Mouse (Mus musculus): ENCODE measurements around the gene Stoml1. TPM values are rescaled to one million over a fixed set of nuclear protein-coding genes. Genes with fewer than 3 reads are reported as not detected.
"Not testable (repeated sequence)": the region's sequence is repeated elsewhere in the genome, so short reads cannot be mapped to it uniquely, and the experiment has no call there.

Stoml1 gene
- total RNA-seq, 4 experiments from 2014 or later: 65.6 to 69.4 (median 67.4) TPM

DNA sequence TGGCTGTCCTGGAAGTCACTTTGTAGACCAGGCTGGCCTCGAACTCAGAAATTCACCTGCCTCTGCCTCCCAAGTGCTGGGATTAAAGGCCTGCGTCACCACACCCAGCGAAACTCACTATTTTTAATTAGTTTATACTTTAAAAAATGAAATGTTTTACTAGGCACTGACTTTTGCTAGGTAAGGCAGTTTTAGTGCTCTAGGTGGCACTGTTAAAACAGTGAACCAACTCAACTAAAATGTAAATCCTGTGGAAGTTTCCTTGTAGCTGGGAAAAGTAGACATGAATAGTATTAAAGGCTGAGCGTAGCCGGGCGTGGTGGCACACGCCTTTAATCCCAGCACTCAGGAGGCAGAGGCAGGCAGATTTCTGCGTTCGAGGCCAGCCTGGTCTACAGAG lies 18.6 kb downstream of the Stoml1 start:
- not testable (repeated sequence) for DNase-seq (ENCODE audit: low spot score in 2 of 2)

DNA sequence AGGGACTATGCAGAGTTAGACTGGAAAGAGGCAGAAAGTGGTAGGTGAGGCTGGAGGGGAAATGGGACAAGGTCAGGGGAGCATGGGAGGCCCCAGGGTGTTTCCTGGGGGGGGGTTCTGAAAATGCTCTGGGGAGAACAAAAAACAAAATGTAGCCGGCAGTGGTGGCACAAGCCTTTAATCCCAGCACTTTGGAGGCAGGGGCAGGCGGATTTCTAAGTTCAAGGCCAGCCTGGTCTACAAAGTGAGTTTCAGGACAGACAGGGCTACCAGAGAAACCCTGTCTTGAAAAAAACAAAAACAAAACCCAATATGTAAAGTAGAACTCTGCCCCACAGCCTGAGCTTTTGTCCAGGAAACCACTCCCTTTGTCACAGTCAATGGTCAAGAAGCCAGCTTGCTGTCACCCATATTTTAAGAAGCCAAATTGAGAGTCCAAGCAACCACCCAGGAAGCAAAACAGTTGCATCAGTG lies 19.1 kb downstream of the Stoml1 start:
- no peak for DNase-seq (ENCODE audit: low spot score in 2 of 2)

DNA sequence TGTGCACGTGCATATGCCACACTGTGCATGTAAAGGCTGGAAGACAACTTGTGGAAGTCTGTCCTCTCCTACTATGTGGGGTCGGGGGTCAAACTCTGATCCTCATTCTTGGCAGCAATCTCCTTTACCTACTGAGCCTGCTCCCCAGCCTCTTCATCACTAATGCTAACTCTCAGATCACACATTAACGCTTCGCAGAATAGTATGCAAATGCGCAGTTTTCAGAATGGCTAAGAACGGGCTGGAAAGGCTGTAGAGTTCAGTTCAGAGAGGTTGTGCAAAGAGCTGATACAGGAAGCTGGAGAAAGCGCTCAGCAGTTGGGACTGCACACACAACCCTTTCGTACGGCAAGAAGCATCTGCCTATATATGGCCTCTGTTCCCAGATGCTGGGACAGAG lies 19.9 kb downstream of the Stoml1 start:
- DNase-seq (ENCODE audit: low spot score in 2 of 2): no peak

DNA sequence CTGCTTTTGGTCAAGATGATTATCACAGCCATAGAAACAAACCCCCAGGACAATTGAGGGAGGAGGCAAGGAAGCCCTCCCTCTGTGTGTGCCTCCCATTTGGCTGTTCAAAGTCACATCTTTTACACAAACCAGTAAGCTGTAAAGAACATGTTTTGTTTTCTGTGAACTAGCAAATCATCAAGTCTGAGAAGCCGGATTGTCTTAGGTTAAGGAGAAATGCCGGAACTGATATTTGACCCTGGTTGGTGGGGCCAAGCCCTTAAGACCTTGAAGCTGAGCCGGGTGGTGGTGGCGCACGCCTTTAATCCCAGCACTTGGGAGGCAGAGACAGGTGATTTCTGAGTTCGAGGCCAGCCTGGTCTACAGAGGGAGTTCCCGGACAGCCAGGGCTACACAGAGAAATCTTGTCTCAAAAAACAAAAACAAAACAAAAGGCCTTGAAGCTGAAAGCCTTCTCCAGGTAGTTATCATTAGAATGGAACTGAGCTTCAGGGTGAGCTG lies 21.2 kb downstream of the Stoml1 start:
- no peak for DNase-seq (ENCODE audit: low spot score in 2 of 2)

DNA sequence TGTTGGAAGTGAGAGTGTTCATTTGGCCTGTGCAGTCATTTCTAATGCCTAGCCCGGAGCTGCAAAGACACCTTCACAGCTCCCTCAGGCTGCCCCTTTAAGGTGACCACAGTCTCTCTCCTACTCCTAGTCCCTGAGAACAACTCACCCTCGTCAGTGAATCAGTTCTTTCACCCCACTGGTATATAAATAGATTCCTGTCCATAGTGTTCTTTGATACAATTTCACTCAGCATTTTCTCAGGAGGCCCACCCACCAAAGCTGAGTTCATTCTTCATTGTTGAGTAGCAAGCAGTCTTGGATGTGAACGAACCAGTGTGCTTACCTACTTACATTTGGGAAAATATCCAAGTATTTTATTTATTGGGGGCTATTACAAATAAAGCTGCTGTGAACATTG lies 21.7 kb downstream of the Stoml1 start:
- DNase-seq (ENCODE audit: low spot score in 2 of 2): no peak

DNA sequence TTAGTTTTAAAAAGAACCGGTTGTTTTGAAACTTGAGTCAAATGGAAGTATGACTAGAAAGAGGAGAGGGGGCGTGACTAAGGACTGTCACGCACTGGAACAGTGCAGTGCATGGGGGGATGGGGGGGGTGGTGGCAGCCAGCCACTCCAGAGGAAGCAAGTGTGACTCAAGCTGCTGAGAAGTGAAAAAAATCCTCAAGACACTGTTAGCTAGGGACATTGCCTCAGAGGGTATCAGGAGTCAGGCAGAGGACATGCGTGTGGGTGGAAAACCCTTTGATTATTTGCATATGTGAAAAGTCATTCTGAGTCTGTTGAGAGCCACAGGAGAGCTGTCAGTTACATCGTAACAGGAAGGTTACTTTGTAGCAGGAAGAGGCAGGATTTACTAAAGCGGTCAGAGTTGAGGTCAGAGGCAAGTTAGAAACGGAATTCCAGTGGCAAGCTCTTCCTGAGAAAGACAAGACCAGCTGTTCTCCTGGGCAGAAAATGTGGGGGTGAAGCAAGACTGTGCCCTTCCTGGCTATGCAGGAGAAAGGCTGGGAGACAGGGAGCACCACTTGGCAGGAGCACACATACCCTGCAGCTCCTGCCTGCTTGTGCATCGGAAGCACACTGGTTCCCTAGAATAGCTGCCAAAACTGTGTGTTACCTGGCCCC lies 22.3 kb downstream of the Stoml1 start:
- DNase-seq (ENCODE audit: low spot score in 2 of 2): no peak

DNA sequence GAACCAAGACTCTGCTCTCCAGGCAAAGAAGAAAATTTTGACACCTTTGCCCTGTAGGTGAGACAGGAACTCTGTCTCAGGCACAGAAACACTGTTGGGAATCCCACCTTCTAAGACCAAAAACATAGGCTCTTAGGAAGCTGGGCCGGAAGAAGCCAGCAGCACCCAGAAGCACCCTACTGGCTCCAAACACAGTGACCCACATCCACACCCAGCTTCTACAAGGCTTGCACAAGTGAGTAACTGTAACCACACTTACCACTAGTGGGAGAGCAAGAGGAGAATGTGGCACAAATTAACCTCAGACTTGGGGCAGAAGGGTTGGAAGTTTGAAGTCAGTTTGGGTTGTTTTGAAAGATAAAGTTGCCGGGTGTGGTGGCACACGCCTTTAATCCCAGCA lies 22.8 kb downstream of the Stoml1 start:
- no peak for DNase-seq (ENCODE audit: low spot score in 2 of 2)

DNA sequence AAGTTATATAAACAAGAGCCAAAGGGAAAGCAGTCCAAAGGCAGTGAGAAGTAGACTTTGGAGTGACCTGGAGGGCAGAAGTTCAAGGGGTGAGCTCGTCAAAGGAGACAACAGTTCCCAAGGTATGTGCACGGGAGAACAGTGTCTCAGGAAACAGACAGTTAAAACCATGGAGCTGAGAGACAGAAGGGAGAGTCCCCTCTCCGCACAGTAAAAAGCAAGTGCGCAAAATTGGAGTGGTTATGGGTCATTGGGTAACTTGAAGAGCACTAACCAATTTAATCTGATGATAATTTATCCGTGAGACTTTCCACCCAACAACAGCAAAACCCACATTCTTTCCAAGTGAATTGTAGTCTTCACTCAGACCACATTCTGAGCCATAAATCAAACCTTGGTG lies 23.4 kb downstream of the Stoml1 start:
- no peak for DNase-seq (ENCODE audit: low spot score in 2 of 2)

DNA sequence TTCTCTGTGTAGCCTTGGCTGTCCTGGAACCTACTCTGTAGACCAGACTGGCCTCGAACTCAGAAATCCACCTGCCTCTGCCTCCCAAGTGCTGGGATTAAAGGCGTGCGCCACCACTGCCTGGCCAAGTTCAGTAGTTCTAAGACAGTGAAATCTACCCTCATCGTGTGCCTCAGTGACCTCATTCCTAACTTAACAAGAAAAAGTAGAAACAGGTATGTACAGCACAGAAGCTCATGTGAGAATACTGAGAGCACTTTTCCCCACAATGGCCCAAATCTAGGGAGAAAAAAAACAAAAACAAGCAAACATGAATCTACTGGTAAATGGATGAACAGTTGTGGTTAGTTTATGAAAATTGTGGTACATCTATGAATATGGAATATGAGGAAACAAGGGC lies 25.3 kb downstream of the Stoml1 start:
- DNase-seq (ENCODE audit: low spot score in 2 of 2): no peak

DNA sequence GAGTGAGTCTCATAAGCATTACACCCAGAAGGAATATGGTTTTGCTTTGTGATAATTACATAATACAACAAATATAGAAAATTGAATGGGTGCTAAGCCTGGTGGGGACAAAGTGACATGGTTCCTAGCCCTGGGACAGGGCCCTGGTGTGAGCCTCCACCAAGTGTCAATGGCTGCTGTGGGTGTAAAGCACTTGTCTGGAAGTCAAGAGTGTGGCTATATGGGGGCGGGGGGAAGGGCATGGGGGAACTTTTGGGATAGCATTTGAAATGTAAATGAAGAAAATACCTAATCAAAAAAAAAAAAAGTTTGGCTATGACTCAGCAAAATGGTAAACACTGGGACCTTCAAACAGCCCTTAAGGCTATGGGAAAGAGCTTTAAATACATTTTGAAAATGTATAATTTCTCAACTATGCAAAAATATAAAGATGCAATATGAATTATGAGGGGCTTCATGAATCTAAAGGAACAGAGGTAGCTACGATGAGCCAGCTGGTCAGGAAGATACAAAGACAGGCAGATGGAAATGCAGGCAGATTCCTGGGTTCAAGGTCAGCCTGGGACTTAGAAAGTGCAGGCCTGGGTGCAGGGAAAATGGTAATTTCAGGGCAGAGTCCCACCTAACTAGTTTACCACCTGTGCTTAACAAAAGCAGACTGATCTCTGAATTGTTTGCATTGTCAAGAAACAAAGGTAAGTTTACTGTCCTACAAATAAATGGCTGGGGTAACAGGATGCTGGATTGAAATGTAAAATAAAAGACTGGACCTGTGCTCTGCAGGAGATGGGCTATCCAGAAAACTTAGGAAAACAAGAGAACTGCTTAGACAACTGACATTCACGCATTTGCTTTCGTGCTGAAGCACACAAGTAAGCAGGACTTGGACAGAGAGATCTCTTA lies 26.1 kb downstream of the Stoml1 start:
- no peak for DNase-seq (ENCODE audit: low spot score in 2 of 2)

DNA sequence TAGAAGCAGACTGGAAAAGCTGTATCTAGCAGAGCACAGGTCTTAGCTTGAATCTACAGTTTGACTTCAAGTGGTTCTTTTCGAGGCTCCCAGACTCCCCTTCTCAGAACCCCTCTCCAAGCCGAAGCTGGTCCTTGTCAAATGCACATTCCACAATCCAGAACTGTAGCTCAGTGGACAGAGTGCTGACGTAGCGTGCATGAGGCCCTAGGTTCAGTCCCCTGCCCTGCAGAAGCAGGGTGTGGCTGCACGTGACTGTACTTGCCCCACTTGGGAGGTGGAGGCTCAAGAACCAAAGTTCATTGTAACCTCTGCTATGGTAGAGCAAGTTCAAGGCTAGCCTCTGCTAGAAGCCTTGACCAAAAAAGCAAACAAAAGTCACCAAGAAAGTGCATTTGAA lies 26.8 kb downstream of the Stoml1 start:
- DNase-seq (ENCODE audit: low spot score in 2 of 2): no peak

DNA sequence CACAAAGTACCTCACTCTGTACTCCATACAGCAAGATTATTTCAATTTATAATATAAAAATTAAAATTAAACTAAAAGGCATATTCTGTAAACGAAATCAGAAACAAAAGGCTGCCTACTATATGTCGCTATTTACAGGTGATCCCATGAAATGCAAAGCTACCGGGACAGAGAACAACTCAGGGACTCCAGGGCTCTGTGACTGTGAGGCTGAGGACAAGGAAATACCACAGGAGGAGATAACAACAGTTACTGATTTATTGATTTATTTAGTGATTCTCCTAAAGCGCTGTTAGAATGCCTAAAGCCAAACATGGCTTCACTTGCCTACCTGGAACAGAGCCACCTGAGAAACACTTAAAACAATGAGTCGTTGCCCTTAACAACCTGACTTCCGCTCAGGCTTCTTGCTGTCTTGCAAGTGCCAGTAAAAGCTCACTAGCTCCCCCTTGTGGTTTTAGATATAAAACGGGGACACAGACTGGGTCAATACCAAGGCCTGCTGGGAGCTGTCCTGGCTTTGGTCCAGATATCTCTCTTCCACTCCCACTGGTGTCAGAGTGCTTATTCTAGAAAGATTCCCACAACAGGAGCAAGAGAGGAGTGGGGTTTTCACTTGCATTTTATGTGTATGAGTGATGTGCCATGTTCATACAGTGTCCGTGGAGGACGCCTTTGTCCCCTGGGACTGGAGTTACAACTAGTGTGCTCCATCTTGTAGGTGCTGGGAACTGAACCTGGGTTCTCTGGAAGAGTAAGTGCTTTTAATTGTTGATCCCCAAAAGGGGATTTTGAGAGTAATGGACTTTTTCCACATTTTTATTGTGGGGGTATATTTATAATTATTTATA lies 27.5 kb downstream of the Stoml1 start:
- DNase-seq (ENCODE audit: low spot score in 2 of 2): peak in 1 of 2 experiments; percentile 63

DNA sequence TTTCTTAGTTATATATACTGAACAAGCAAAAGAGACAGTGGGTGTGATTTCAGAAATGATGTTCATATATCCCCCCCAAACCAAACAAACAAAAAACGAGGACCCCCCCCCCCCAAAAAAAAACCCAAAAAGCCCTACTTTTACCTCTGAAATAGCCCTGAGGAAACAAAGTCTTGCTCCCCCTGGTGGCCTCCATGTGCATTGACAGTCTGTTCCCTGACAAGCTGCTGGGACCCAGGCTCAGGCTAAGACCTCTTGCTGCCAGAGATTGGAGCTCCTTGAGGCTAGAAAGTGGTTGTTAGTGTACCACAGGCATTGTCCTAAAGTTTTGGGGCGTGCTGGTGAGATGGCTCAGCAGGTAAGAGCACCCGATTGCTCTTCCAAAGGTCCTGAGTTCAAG lies 28.6 kb downstream of the Stoml1 start:
- DNase-seq (ENCODE audit: low spot score in 2 of 2): no peak

DNA sequence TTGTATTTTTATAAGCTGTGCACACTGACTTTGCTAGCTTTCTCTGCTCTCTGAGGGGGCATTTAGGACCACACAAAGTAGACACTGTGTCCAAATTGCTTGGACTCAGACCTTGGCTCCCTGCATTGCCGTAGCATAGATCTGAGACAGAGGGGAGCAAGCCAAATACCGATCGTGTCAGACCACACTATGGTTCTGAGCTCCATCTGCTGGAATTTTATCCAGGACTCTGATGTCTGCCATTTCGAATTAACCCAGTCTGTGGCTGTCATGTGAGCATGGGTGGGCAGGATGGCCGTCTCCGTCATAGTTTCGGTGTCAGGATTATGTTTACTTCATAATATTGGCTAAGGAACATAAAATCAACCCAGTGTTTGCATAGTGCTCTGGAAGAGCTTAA lies 30.5 kb downstream of the Stoml1 start:
- no peak for DNase-seq (ENCODE audit: low spot score in 2 of 2)

DNA sequence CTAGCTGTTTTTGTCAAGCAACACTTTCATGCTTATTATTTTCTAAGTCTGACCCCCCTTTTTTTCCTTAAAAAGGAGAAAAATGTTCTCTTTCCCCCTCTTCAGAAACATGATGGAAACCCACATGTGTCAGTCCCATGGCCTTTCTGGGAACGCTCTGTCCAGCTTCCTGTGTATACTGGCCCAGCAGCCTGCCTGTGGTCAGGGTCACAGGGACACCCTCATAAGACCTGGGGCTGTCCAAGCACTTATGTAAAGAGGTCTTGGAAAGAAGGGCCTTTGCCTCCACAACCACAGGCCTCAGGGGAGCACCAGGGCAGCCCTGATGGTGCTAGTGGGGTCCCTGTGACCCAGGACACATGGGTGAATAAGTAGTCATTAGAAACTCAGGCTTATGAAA lies 36.1 kb downstream of the Stoml1 start:
- DNase-seq (ENCODE audit: low spot score in 2 of 2): no peak

DNA sequence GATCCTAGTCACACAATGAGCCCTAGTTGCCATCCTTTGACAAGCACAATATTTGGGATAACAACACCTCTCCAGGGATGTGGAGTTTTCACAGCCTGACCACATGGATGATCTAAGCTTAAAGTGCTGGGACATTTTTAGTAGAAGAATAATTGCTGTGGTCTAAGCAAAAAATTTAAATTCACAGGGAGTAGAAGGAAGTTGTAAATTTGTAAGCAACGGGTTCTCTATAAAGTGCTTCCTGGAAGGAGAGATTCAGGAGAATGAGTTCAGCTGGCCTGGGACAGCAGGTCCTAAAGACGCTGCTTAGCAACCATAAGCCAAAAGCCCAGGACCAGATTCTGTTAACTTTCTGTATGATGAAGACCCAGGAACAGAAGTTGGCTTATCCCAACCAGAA lies 36.9 kb downstream of the Stoml1 start:
- no peak for DNase-seq (ENCODE audit: low spot score in 2 of 2)

DNA sequence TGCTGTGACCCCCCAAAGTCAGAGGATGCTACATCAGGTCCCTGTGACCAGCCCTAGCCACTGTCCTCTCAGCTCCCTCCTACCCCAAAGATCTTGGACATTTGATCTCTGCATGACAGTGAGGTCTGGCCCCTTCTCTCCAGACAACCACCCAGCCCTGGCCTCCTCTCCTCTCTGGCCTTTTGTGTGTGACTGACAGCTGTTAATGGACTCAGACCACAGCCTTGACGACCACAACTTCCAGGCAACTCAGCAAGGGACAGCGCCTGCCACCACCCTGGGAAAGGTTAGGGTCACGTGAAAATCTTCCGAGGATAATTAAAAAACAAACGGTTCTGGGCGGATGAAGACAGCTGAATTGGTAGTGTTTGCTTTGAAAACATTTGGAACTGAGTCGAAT lies 41.6 kb downstream of the Stoml1 start:
- no peak for DNase-seq (ENCODE audit: low spot score in 2 of 2)

DNA sequence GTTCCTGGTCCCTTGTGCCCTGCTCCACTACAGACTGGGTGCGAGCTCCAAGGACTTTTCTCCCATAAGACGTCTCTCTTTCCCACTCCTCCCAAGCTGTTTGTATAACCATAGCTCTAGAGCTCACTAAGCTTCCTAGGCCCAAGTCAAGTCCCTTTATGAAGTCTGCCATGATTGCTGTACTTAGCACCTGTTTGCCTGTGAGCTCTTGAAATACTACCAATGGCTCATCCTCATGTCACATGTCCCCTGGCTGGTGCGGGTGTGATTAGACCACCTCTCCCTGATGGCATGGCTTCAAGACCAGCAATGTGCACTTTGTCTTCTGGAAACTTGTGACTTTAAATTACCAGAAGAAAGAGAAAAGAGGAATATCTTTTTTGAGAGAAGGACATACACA lies 42.4 kb downstream of the Stoml1 start:
- DNase-seq (ENCODE audit: low spot score in 2 of 2): no peak

DNA sequence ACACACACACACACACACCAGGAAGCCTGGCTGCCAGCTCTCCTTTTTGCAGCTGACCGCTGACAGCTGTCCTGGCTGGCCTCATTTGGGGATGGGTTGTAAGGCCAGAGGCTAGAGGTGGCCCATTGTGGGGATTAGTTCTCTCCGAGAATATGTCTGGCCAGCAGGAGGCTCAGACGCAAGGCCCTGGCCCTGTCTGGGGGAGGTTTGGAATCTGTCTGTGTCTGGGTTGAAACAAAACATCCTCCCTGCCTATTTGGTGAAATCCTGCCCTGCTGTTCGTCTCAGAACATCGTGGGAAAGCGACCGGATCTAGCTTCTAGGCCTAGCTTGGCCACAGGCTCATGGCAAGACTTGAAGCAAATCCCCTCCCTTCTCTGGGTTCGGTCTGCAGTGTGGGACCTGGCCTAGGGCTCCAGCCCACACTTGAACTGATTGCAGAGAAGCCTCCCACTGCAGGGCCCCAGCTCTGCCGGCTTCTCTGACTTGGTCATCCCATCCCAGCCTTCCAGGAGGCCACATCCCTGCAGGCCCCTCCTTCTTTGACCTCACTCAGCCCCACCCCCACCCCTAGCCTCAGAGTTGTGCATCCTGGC lies 42.9 kb downstream of the Stoml1 start:
- no peak for DNase-seq (ENCODE audit: low spot score in 2 of 2)

DNA sequence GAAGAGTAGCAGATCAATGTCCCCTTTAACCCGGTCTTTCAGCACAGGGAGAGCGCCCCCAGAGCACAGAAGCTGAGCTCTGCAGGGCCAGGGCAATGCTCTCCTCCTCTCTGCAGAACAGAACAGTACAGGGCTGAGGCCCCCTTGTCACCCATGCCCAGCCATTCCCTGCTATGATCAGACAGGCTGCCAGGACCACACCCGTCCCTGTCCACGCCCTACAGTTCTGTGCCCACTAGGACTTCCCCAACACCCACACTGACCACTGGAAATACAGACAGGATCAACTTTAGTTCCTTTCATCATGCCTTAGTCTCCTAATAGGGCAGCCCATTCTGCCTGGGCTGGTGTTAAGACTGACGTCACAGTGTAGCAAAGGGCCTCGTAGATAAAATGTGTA lies 44.1 kb downstream of the Stoml1 start:
- no peak for DNase-seq (ENCODE audit: low spot score in 2 of 2)

DNA sequence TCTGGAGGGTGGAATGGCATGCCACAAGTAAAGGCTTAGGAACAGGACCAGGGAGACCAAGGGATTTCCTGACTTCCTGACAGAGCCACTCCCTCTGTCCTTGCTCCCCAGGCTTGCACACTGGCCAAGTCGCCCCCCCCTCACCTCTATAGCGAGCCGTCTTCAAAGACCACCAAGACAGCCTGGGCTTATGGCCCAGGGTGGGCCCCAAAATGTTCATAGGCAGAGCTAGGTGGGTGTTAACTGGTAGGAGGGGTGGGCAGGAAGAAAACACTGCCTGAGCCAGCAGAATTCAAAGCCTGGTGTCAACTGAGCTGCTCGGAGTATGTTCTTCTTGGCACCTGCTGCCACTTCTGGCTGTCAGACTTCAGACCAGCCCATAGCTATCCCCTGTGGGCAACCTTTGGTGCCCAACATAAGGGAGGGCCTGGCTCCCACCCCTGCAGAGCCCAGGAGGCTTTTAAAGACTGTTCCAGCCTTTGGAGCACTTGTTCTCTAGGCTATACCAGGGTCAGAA lies 45.1 kb downstream of the Stoml1 start:
- no peak for DNase-seq (ENCODE audit: low spot score in 2 of 2)
